Mouse (Mus musculus): ENCODE measurements around the gene Aldoc. TPM values are rescaled to one million over a fixed set of nuclear protein-coding genes. Genes with fewer than 3 reads are reported as not detected.

The Aldoc gene
- polyA plus RNA-seq, 1 experiment from 2014 or later = 1.3 TPM

- WGBS = under 1% methylated on average over 49 of the region's 49 CpGs
- Histone ChIP-seq H3K27ac (ENCODE audit: low read depth, low read length) (peak within 1 kb of the TSS; percentile 51), H3K4me2 (peak within 1 kb of the TSS; percentile 69)
Observed at GRCm38 (mm10) chr11:78301357-78302084, 21.2 kb upstream of the Aldoc start, which contains the start of gene Spag5. Spag5 (plus strand) TSS chr11:78301529.

GRCm38 (mm10) chr11:78305272-78305671, 17.5 kb upstream of the Aldoc start:
- no peaks in the 10 kb centered on the region for H3K27me3 ChIP-seq (ENCODE audit: control insufficient read depth, insufficient read depth, low read length)
- H3K27ac ChIP-seq (ENCODE audit: low read depth, low read length) = no peak overlapping the region
- H3K9ac ChIP-seq (ENCODE audit: low read length) = no peak overlapping the region
- H3K4me1 ChIP-seq (ENCODE audit: control insufficient read depth, insufficient read depth, low read length) = peaks cover 8% of the 10 kb centered on the region; the same call in 1 of the 2 replicates
- no peaks in the 10 kb centered on the region for H3K9me3 ChIP-seq (ENCODE audit: control insufficient read depth, low read length)
- no peak overlapping the region for H3K4me2 ChIP-seq
- peaks cover 31% of the 10 kb centered on the region for H3K36me3 ChIP-seq (ENCODE audit: control insufficient read depth, insufficient read depth, low read length)
- DNase-seq (ENCODE audit: low spot score, missing footprints) (no peak), ATAC-seq (ENCODE audit: low FRiP score) (no peak)
- H3K4me3 ChIP-seq (ENCODE audit: low read depth, low read length) = no peak overlapping the region
- WGBS = 96% methylated on average over 4 of the region's 4 CpGs

More at GRCm38 (mm10) chr11:78301357-78302084, 21.2 kb upstream of the Aldoc start, which contains the start of gene Spag5:
- peak; percentile 99 for DNase-seq (ENCODE audit: low spot score, missing footprints)
- Histone ChIP-seq H3K36me3 (ENCODE audit: control insufficient read depth, insufficient read depth, low read length) (peaks cover 20% of the 10 kb centered on the region), H3K9me3 (ENCODE audit: control insufficient read depth, low read length) (no peaks in the 10 kb centered on the region), H3K9ac (ENCODE audit: low read length) (peak within 1 kb of the TSS; percentile 83), H3K27me3 (ENCODE audit: control insufficient read depth, insufficient read depth, low read length) (no peaks in the 10 kb centered on the region), H3K4me3 (ENCODE audit: low read depth, low read length) (peak within 1 kb of the TSS; percentile 86), H3K4me1 (ENCODE audit: control insufficient read depth, insufficient read depth, low read length) (peaks cover 6% of the 10 kb centered on the region; the same call in 1 of the 2 replicates)
- peak; percentile 99 for ATAC-seq (ENCODE audit: low FRiP score)

DNA sequence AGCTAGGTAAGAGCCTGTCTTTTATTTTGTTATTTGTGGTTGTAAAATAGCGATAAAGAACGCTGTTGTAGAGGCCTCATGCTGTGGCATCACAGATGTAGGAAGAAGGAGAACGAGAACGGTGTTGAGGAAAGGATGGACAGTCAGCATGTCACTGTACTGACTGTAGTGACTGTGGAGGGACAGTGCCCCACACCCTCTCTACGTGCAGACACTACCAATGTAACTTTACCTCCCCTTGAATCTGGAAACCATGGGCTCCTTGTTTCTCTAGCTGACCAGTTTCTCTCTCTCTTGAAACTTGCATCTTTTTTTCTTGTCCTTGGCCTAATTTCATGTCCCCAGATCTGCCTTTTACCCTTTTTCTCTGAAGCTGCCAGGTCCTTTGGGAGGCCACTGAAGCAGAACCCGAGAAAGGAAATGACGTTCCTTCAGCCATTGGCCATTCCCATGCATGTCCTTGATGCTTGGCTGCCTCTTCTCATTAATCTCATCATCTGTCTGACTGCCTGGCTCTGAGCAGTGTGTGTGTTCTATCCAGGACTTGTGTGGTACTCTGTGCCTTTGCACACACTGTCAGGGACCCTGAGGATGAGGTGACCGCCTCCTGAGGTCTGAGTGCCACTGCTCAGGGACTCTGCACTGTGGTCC, 11.8 kb upstream of the Aldoc start:
- Histone ChIP-seq H3K27me3 (ENCODE audit: control insufficient read depth, insufficient read depth, low read length) (no peaks in the 10 kb centered on the region), H3K9ac (ENCODE audit: low read length) (no peak overlapping the region), H3K36me3 (ENCODE audit: control insufficient read depth, insufficient read depth, low read length) (peaks cover 34% of the 10 kb centered on the region), H3K4me1 (ENCODE audit: control insufficient read depth, insufficient read depth, low read length) (0 out of 2 replicates have a peak, but pooled peaks cover 2% of the 10 kb centered on the region), H3K27ac (ENCODE audit: low read depth, low read length) (no peak overlapping the region), H3K9me3 (ENCODE audit: control insufficient read depth, low read length) (no peaks in the 10 kb centered on the region), H3K4me2 (no peak overlapping the region), H3K4me3 (ENCODE audit: low read depth, low read length) (no peak overlapping the region)
- WGBS = 83% methylated on average over 8 of the region's 8 CpGs
- no peak for DNase-seq (ENCODE audit: low spot score, missing footprints)
- ATAC-seq (ENCODE audit: low FRiP score) = no peak

GRCm38 (mm10) chr11:78313662-78314061, 9.1 kb upstream of the Aldoc start:
- peaks cover 38% of the 10 kb centered on the region for H3K36me3 ChIP-seq (ENCODE audit: control insufficient read depth, insufficient read depth, low read length)

DNA sequence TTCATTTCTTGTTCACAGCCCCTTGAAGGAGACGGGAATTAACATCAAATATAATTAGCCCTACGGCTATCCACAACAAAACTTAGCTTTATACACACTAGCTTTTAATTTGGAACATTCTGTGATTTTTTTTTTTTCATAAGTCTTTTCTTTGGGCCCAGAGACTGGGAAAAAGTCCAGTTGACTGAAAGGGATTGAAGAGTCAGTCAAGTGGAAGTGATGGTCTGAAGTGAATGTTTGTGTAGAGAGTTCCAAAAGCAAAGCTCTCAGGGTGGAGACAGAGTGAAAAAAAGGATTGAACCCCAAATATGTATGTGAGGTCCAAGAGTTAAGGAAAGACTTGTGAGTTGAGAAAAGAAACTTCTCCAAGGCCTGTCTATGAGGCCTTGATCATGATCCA, 4.4 kb upstream of the Aldoc start:
- H3K4me2 ChIP-seq = no peak overlapping the region
- H3K36me3 ChIP-seq (ENCODE audit: control insufficient read depth, insufficient read depth, low read length) = peaks cover 52% of the 10 kb centered on the region
- H3K27me3 ChIP-seq (ENCODE audit: control insufficient read depth, insufficient read depth, low read length) = no peaks in the 10 kb centered on the region
- DNase-seq (ENCODE audit: low spot score, missing footprints) = peak; percentile 57
- no peak overlapping the region for H3K27ac ChIP-seq (ENCODE audit: low read depth, low read length)
- H3K4me3 ChIP-seq (ENCODE audit: low read depth, low read length) = no peak overlapping the region
- ATAC-seq (ENCODE audit: low FRiP score) = no peak
- no peak overlapping the region for H3K9ac ChIP-seq (ENCODE audit: low read length)
- no peaks in the 10 kb centered on the region for H3K4me1 ChIP-seq (ENCODE audit: control insufficient read depth, insufficient read depth, low read length)
- 95% methylated on average over 2 of the region's 2 CpGs for WGBS
- no peaks in the 10 kb centered on the region for H3K9me3 ChIP-seq (ENCODE audit: control insufficient read depth, low read length)

More at GRCm38 (mm10) chr11:78313662-78314061, 9.1 kb upstream of the Aldoc start:
- Histone ChIP-seq H3K4me3 (ENCODE audit: low read depth, low read length) (no peak overlapping the region), H3K4me1 (ENCODE audit: control insufficient read depth, insufficient read depth, low read length) (no peaks in the 10 kb centered on the region), H3K9ac (ENCODE audit: low read length) (no peak overlapping the region), H3K9me3 (ENCODE audit: control insufficient read depth, low read length) (no peaks in the 10 kb centered on the region), H3K27me3 (ENCODE audit: control insufficient read depth, insufficient read depth, low read length) (no peaks in the 10 kb centered on the region), H3K4me2 (no peak overlapping the region), H3K27ac (ENCODE audit: low read depth, low read length) (no peak overlapping the region)
- 96% methylated on average over 2 of the region's 2 CpGs for WGBS
- ATAC-seq (ENCODE audit: low FRiP score) (no peak), DNase-seq (ENCODE audit: low spot score, missing footprints) (no peak)

DNA sequence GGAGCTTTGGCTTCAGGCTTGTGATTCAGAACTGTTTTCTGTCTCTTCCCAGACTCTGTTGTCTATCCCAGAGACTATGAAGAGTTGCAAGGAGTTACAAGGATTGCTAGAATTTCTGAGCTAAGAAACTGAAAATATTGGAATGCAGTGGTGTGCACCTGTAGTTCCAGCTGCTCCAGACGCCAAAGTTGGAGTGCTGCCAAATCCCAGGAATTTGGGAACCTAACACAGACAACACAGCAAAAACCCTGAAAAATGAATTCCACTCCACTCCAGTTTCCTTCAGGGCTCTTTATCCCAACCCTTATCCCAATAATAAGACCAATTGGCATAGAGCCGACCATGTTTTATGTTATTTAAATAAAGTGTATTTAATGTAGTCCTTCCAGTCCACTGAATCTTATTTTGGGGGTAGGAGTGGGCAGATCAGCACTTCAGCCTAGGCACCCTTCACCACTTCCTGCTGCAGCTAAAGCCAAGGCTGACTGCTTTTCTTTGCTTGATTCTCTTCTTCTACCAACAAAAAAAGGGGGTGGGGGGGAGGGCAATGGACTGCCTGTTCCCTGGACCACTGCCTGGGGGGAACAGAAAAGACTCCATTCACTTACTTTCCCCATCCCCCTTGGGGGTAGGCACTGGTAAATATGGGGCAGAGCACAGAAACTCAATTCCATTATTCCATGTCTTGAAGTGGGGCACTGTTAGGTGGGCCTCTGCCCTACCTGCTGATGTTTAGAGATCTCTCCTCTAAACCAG, 514 bp upstream of the Aldoc start:
- no peak overlapping the region for H3K4me2 ChIP-seq

GRCm38 (mm10) chr11:78324000-78324785, 1.4 kb downstream of the Aldoc start:
- Histone ChIP-seq H3K9ac (ENCODE audit: low read length) (no peak overlapping the region), H3K4me2 (no peak overlapping the region), H3K4me3 (ENCODE audit: low read depth, low read length) (no peak overlapping the region), H3K4me1 (ENCODE audit: control insufficient read depth, insufficient read depth, low read length) (peaks cover 4% of the 10 kb centered on the region), H3K27ac (ENCODE audit: low read depth, low read length) (no peak overlapping the region), H3K36me3 (ENCODE audit: control insufficient read depth, insufficient read depth, low read length) (peaks cover 19% of the 10 kb centered on the region; the same call in 1 of the 2 replicates), H3K9me3 (ENCODE audit: control insufficient read depth, low read length) (no peaks in the 10 kb centered on the region), H3K27me3 (ENCODE audit: control insufficient read depth, insufficient read depth, low read length) (no peaks in the 10 kb centered on the region)
- ATAC-seq (ENCODE audit: low FRiP score) (no peak), DNase-seq (ENCODE audit: low spot score, missing footprints) (no peak)
- WGBS = 89% methylated on average over 15 of the region's 15 CpGs

More for the DNA sequence above, 514 bp upstream of the Aldoc start:
- Histone ChIP-seq H3K36me3 (ENCODE audit: control insufficient read depth, insufficient read depth, low read length) (peaks cover 30% of the 10 kb centered on the region), H3K9ac (ENCODE audit: low read length) (no peak overlapping the region), H3K27me3 (ENCODE audit: control insufficient read depth, insufficient read depth, low read length) (no peaks in the 10 kb centered on the region), H3K9me3 (ENCODE audit: control insufficient read depth, low read length) (no peaks in the 10 kb centered on the region), H3K4me3 (ENCODE audit: low read depth, low read length) (no peak overlapping the region), H3K27ac (ENCODE audit: low read depth, low read length) (no peak overlapping the region), H3K4me1 (ENCODE audit: control insufficient read depth, insufficient read depth, low read length) (no peaks in the 10 kb centered on the region)
- no peak for ATAC-seq (ENCODE audit: low FRiP score)
- DNase-seq (ENCODE audit: low spot score, missing footprints) = no peak
- 85% methylated on average over 2 of the region's 2 CpGs for WGBS

GRCm38 (mm10) chr11:78324965-78325364, 2.2 kb downstream of the Aldoc start:
- no peak for DNase-seq (ENCODE audit: low spot score, missing footprints)
- no peak for ATAC-seq (ENCODE audit: low FRiP score)
- no peak overlapping the region for H3K4me3 ChIP-seq (ENCODE audit: low read depth, low read length)
- 94% methylated on average over 12 of the region's 12 CpGs for WGBS
- peaks cover 16% of the 10 kb centered on the region; the same call in 1 of the 2 replicates for H3K36me3 ChIP-seq (ENCODE audit: control insufficient read depth, insufficient read depth, low read length)
- peaks cover 6% of the 10 kb centered on the region for H3K4me1 ChIP-seq (ENCODE audit: control insufficient read depth, insufficient read depth, low read length)
- no peaks in the 10 kb centered on the region for H3K9me3 ChIP-seq (ENCODE audit: control insufficient read depth, low read length)
- no peak overlapping the region for H3K27ac ChIP-seq (ENCODE audit: low read depth, low read length)
- H3K4me2 ChIP-seq = no peak overlapping the region
- no peaks in the 10 kb centered on the region for H3K27me3 ChIP-seq (ENCODE audit: control insufficient read depth, insufficient read depth, low read length)
- no peak overlapping the region for H3K9ac ChIP-seq (ENCODE audit: low read length)

All from midbrain, embryonic 11.5 days (tissue).